8 mouse cellular contexts compared by ENCODE assay signal in the genomic region with DNA sequence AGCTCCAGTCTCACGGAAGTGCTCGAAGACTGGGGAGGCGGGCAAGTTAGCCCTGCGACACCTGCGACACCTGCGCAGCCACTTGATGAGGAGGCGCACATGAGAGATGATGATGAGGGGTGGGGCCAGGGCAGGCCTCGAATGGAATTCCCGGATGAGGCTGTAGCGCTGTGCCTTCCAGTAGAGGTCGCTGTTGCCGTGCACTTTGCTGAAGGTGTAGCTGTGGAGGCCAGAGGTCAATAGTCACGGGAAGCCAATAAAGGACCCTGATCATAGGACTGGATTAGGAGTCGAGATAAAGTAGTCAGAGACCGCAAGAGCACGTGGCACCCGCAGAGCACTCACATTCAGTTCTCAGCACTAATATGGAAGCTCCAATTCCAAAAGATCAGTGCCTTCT. TPM values are rescaled to one million over a fixed set of nuclear protein-coding genes. Genes with fewer than 3 reads are reported as not detected.
DNase-seq lines count a peak whose midpoint lies in the region; ATAC-seq and TF ChIP-seq lines count a peak whose summit lies in the region.

No protein-coding gene starts in this region.

- TF ChIP-seq CTCF in olfactory bulb, adult 2 months (IDR thresholded peaks at IDR 0.05; ENCODE audit: insufficient read depth, low read depth, low read length), result peak; percentile 68; the same call in 1 of the 2 replicates

- H3K4me2 ChIP-seq in forebrain, embryonic 11.5 days (ENCODE audit: low read depth, low read length, severe bottlenecking), result peak overlapping the region; percentile 47
- peak overlapping the region; percentile 53 for H3K4me2 ChIP-seq in hindbrain, embryonic 12.5 days (replicated peaks)
- peak overlapping the region; percentile 39 for H3K4me2 ChIP-seq in lung, embryonic 15.5 days

- no peaks in the 10 kb centered on the region for H3K9me3 ChIP-seq in forebrain, embryonic 11.5 days (ENCODE audit: control insufficient read depth, low read length)
- no peaks in the 10 kb centered on the region for H3K9me3 ChIP-seq in hindbrain, embryonic 12.5 days (replicated peaks)
- no peaks in the 10 kb centered on the region for H3K9me3 ChIP-seq in lung, embryonic 15.5 days

- no peak for TF ChIP-seq POLR2A in olfactory bulb, adult 2 months (IDR thresholded peaks at IDR 0.05; ENCODE audit: insufficient read depth, low read depth, low read length)

- no peaks in the 10 kb centered on the region for H3K36me3 ChIP-seq in forebrain, embryonic 11.5 days (ENCODE audit: control insufficient read depth, insufficient read depth, low read length)
- H3K36me3 ChIP-seq in hindbrain, embryonic 12.5 days, result no peaks in the 10 kb centered on the region
- no peaks in the 10 kb centered on the region for H3K36me3 ChIP-seq in lung, embryonic 15.5 days

- peak overlapping the region; percentile 11; the same call in 1 of the 2 replicates for H3K4me3 ChIP-seq in forebrain, embryonic 11.5 days (ENCODE audit: low read depth, low read length)
- peak overlapping the region; percentile 23 for H3K4me3 ChIP-seq in hindbrain, embryonic 12.5 days
- H3K4me3 ChIP-seq in lung, embryonic 15.5 days, result no peak overlapping the region
- H3K4me3 ChIP-seq in olfactory bulb, adult 2 months (ENCODE audit: insufficient read depth, low read depth, low read length), result peak overlapping the region; percentile 18; the same call in 1 of the 2 replicates

- H3K27me3 ChIP-seq in forebrain, embryonic 11.5 days (ENCODE audit: control insufficient read depth, insufficient read depth, low read length), result no peaks in the 10 kb centered on the region
- H3K27me3 ChIP-seq in hindbrain, embryonic 12.5 days, result 0 out of 2 replicates have a peak, but pooled peaks cover 4% of the 10 kb centered on the region
- no peaks in the 10 kb centered on the region for H3K27me3 ChIP-seq in lung, embryonic 15.5 days

- WGBS in forebrain, embryonic 11.5 days, result 3% methylated on average over 17 of the region's 17 CpGs
- 3% methylated on average over 17 of the region's 17 CpGs for WGBS in hindbrain, embryonic 12.5 days
- 11% methylated on average over 17 of the region's 17 CpGs for WGBS in lung, embryonic 15.5 days
- WGBS in olfactory bulb, adult 2 months, result 12% methylated on average over 17 of the region's 17 CpGs

- ATAC-seq in forebrain, embryonic 11.5 days (replicated peaks; ENCODE audit: low FRiP score), result peak; percentile 58
- no peak for ATAC-seq in hindbrain, embryonic 12.5 days (ENCODE audit: low FRiP score)
- ATAC-seq in lung, embryonic 15.5 days (ENCODE audit: borderline replicate concordance, extremely low read depth, low FRiP score, low TSS enrichment), result peak; percentile 61

- no peak overlapping the region for H3K9ac ChIP-seq in forebrain, embryonic 11.5 days (ENCODE audit: low read length)
- peak overlapping the region; percentile 46; the same call in 1 of the 2 replicates for H3K9ac ChIP-seq in hindbrain, embryonic 12.5 days
- H3K9ac ChIP-seq in lung, embryonic 15.5 days, result no peak overlapping the region

- H3K27ac ChIP-seq in forebrain, embryonic 11.5 days (ENCODE audit: low read depth, low read length), result no peak overlapping the region
- no peak overlapping the region for H3K27ac ChIP-seq in hindbrain, embryonic 12.5 days
- H3K27ac ChIP-seq in lung, embryonic 15.5 days, result no peak overlapping the region
- H3K27ac ChIP-seq in olfactory bulb, adult 2 months (ENCODE audit: insufficient read depth, low read depth, low read length), result no peak overlapping the region

- peak; percentile 42 for DNase-seq in Muller cell, postnatal 12 days (ENCODE audit: inconsistent ontology term)
- DNase-seq in c-Kit-positive CD71-positive TER-119-negative erythroid progenitor cells, embryonic 14.5 days (ENCODE audit: low read depth), result peak; percentile 48
- DNase-seq in forebrain, embryonic 11.5 days (ENCODE audit: low spot score), result peak; percentile 85
- DNase-seq in layer of hippocampus, postnatal 10 days (ENCODE audit: low spot score in 2 of 2), result peak; percentile 74 to 75
- peak; percentile 81 for DNase-seq in thymus, postnatal 4 days

- peaks cover 2% of the 10 kb centered on the region; the same call in 1 of the 2 replicates for H3K4me1 ChIP-seq in forebrain, embryonic 11.5 days (replicated peaks; ENCODE audit: control insufficient read depth, insufficient read depth, low read length)
- H3K4me1 ChIP-seq in hindbrain, embryonic 12.5 days, result peaks cover 11% of the 10 kb centered on the region; the same call in 1 of the 2 replicates
- peaks cover 11% of the 10 kb centered on the region for H3K4me1 ChIP-seq in lung, embryonic 15.5 days
- peaks cover 10% of the 10 kb centered on the region; the same call in 1 of the 2 replicates for H3K4me1 ChIP-seq in olfactory bulb, adult 2 months (ENCODE audit: control insufficient read depth, insufficient read depth, low read length)

RNA-seq across cellular contexts. Expression of a gene that starts 28.0 kb away (rescaled TPM):
- not detected in 2 replicates for polyA plus RNA-seq in forebrain, embryonic 11.5 days (2014; fragmentation: Nextera tagmentation; extraction: Ambion mirVana)
- polyA plus RNA-seq in hindbrain, embryonic 12.5 days (2016; fragmentation: Nextera tagmentation; extraction: Ambion mirVana), result not detected in 2 replicates
- not detected for total RNA-seq in layer of hippocampus, postnatal 10 days (2021)
- polyA plus RNA-seq in lung, embryonic 15.5 days (2015; fragmentation: Nextera tagmentation; extraction: Ambion mirVana), result 0.09 TPM in 1 of 2 replicates, not detected in the other
- polyA plus RNA-seq in olfactory bulb, adult 2 months (2012; ENCODE audit: insufficient read depth, insufficient read length, low replicate concordance, missing spikeins), result not detected in 2 replicates

RNA-seq across cellular contexts. Expression of a gene that starts 28.3 kb away (rescaled TPM):
- polyA plus RNA-seq in forebrain, embryonic 11.5 days (2014; fragmentation: Nextera tagmentation; extraction: Ambion mirVana), result 5.6 and 6.8 TPM in 2 replicates
- polyA plus RNA-seq in hindbrain, embryonic 12.5 days (2016; fragmentation: Nextera tagmentation; extraction: Ambion mirVana), result 11.5 and 14.7 TPM in 2 replicates
- total RNA-seq in layer of hippocampus, postnatal 10 days (2021), result 10 to 100 TPM; 19.6 to 20.9 TPM
- polyA plus RNA-seq in lung, embryonic 15.5 days (2015; fragmentation: Nextera tagmentation; extraction: Ambion mirVana), result 19.1 and 20.0 TPM in 2 replicates
- not detected in 2 replicates for polyA plus RNA-seq in olfactory bulb, adult 2 months (2012; ENCODE audit: insufficient read depth, insufficient read length, low replicate concordance, missing spikeins)

RNA-seq across cellular contexts. Expression of a gene that starts 29.8 kb away (rescaled TPM):
- not detected in 2 replicates for polyA plus RNA-seq in forebrain, embryonic 11.5 days (2014; fragmentation: Nextera tagmentation; extraction: Ambion mirVana)
- polyA plus RNA-seq in hindbrain, embryonic 12.5 days (2016; fragmentation: Nextera tagmentation; extraction: Ambion mirVana), result 0.65 and 0.68 TPM in 2 replicates
- total RNA-seq in layer of hippocampus, postnatal 10 days (2021), result under 1 TPM; 0.85 to 0.96 TPM
- 1.7 and 2.3 TPM in 2 replicates for polyA plus RNA-seq in lung, embryonic 15.5 days (2015; fragmentation: Nextera tagmentation; extraction: Ambion mirVana)
- polyA plus RNA-seq in olfactory bulb, adult 2 months (2012; ENCODE audit: insufficient read depth, insufficient read length, low replicate concordance, missing spikeins), result not detected in 2 replicates
